Mouse (Mus musculus) CH12.LX (cell line): ENCODE results near the gene Cplane1. TPM values are rescaled to one million over a fixed set of nuclear protein-coding genes. Genes with fewer than 3 reads are reported as not detected.
"Not testable (repeated sequence)": the region's sequence is repeated elsewhere in the genome, so short reads cannot be mapped to it uniquely, and the experiment has no call there.

Experiments
- DNase-seq: peaks from one replicate; pipeline ENCODE4 v3.0.0-alpha.2; 2013; ENCODE audit errors: extremely low read depth
- H3K27ac ChIP-seq: 2 replicates; pipeline ENCODE4 v1.5.1; 2012; ENCODE audit warnings: low read depth, mild to moderate bottlenecking, control low read depth, moderate library complexity; ENCODE audit not compliant: insufficient read depth
- H3K27me3 ChIP-seq: replicated peaks from 2 replicates; pipeline ENCODE3; 2012; ENCODE audit warnings: inconsistent platforms
- H3K36me3 ChIP-seq, 2 experiments: replicated peaks in 1 of 2; 2 replicates each; pipeline versions ENCODE3 to v1.6.1; 2012; ENCODE audit warnings: inconsistent platforms in 1 of 2, low read length in 1 of 2, mild to moderate bottlenecking in 1 of 2, mixed read lengths in 1 of 2, moderate library complexity in 1 of 2; ENCODE audit not compliant: control insufficient read depth in 1 of 2, insufficient read depth in 1 of 2
- H3K4me1 ChIP-seq, 2 experiments: 2 replicates each; pipeline ENCODE4 v1.6.1; 2012; ENCODE audit warnings: inconsistent platforms in 1 of 2, moderate library complexity in 1 of 2; ENCODE audit not compliant: insufficient read depth in 2 of 2, control insufficient read depth in 1 of 2
- H3K4me2 ChIP-seq: 2 replicates; pipeline ENCODE4 v1.6.1; 2012; ENCODE audit warnings: low read depth, mild to moderate bottlenecking, control low read depth; ENCODE audit not compliant: poor library complexity, insufficient read depth, severe bottlenecking
- H3K4me3 ChIP-seq, 3 experiments: fragments of 150-350 bp in 1 of 3; sonication (generic) in 1 of 3; replicated peaks in 1 of 3; 2 replicates each; pipeline versions ENCODE3 to v1.5.1; 2011 to 2012; ENCODE audit warnings: low read depth in 2 of 3, low read length in 2 of 3, mild to moderate bottlenecking in 2 of 3, moderate library complexity in 2 of 3, control low read depth in 1 of 3, improper control_type of control experiment in 1 of 3, inconsistent platforms in 1 of 3, mixed read lengths in 1 of 3; ENCODE audit not compliant: poor library complexity in 1 of 3
- H3K79me2 ChIP-seq: replicated peaks from 2 replicates; pipeline ENCODE4 v1.6.1; 2012; ENCODE audit warnings: mild to moderate bottlenecking, moderate library complexity; ENCODE audit not compliant: control insufficient read depth, poor library complexity, insufficient read depth, severe bottlenecking; ENCODE audit errors: extremely low read depth
- H3K9ac ChIP-seq: 2 replicates; pipeline ENCODE4 v1.6.1; 2012; ENCODE audit warnings: low read depth, mild to moderate bottlenecking, control low read depth, moderate library complexity; ENCODE audit not compliant: insufficient read depth
- H3K9me3 ChIP-seq: replicated peaks from 2 replicates; pipeline ENCODE3; 2012; ENCODE audit warnings: low read length, inconsistent platforms, mixed read lengths
- BHLHE40 ChIP-seq: IDR thresholded peaks from 2 replicates; pipeline ENCODE4 v1.6.1; 2011; ENCODE audit warnings: mild to moderate bottlenecking, low read depth, low read length, improper control_type of control experiment
- CTCF ChIP-seq, 2 experiments: IDR thresholded peaks in 1 of 2; conservative IDR thresholded peaks in 1 of 2; 2 replicates each; pipeline ENCODE4 v1.5.1; 2011 to 2012; ENCODE audit warnings: low read depth in 2 of 2, low read length in 2 of 2, improper control_type of control experiment in 1 of 2, inconsistent platforms in 1 of 2, mild to moderate bottlenecking in 1 of 2, moderate library complexity in 1 of 2
- E2F4 ChIP-seq: IDR thresholded peaks from 2 replicates; pipeline ENCODE4 v1.6.1; 2011; ENCODE audit warnings: low read depth, low read length, improper control_type of control experiment; ENCODE audit not compliant: insufficient replicate concordance
- ELF1 ChIP-seq: IDR thresholded peaks from 2 replicates; pipeline ENCODE4 v1.6.1; 2014; ENCODE audit warnings: low read depth, mild to moderate bottlenecking, inconsistent platforms, low read length, improper control_type of control experiment
- ETS1 ChIP-seq: conservative IDR thresholded peaks from 2 replicates; pipeline ENCODE4 v1.6.1; 2012; ENCODE audit warnings: low read depth, mild to moderate bottlenecking, inconsistent platforms, low read length, improper control_type of control experiment, moderate library complexity
- IRF4 ChIP-seq: IDR thresholded peaks from 2 replicates; pipeline ENCODE4 v1.6.1; 2014; ENCODE audit warnings: low read depth, mild to moderate bottlenecking, inconsistent platforms, low read length, improper control_type of control experiment
- JUND ChIP-seq: conservative IDR thresholded peaks from 2 replicates; pipeline ENCODE4 v1.6.1; 2011; ENCODE audit warnings: low read depth, low read length, improper control_type of control experiment
- KAT2A ChIP-seq: IDR thresholded peaks from 2 replicates; pipeline ENCODE4 v1.6.1; 2012; ENCODE audit warnings: low read length, improper control_type of control experiment, inconsistent platforms; ENCODE audit not compliant: insufficient replicate concordance
- MAX ChIP-seq: IDR thresholded peaks from 2 replicates; pipeline ENCODE4 v1.6.1; 2011; ENCODE audit warnings: low read length, improper control_type of control experiment
- MEF2A ChIP-seq: IDR thresholded peaks from 2 replicates; pipeline ENCODE4 v1.6.1; 2014; ENCODE audit warnings: low read depth, mild to moderate bottlenecking, inconsistent platforms, low read length, improper control_type of control experiment, borderline replicate concordance
- MXI1 ChIP-seq: IDR thresholded peaks from 2 replicates; pipeline ENCODE4 v1.6.1; 2011; ENCODE audit warnings: mild to moderate bottlenecking, low read depth, low read length, improper control_type of control experiment
- MYC ChIP-seq: IDR thresholded peaks from 2 replicates; pipeline ENCODE4 v1.6.1; 2011; ENCODE audit warnings: low read depth, mild to moderate bottlenecking, improper control_type of control experiment, low read length
- NELFE ChIP-seq: IDR thresholded peaks from 2 replicates; pipeline ENCODE4 v1.6.1; 2011; ENCODE audit warnings: low read depth, low read length, improper control_type of control experiment
- POLR2A ChIP-seq: IDR thresholded peaks from 2 replicates; pipeline ENCODE4 v1.6.1; 2011; ENCODE audit warnings: low read depth, mild to moderate bottlenecking, improper control_type of control experiment, low read length
- RAD21 ChIP-seq: IDR thresholded peaks from 2 replicates; pipeline ENCODE4 v1.6.1; 2011; ENCODE audit warnings: low read depth, mild to moderate bottlenecking, low read length, improper control_type of control experiment, moderate library complexity
- SIN3A ChIP-seq: IDR thresholded peaks from 2 replicates; pipeline ENCODE4 v1.6.1; 2012; ENCODE audit warnings: low read length, improper control_type of control experiment, inconsistent platforms
- TCF12 ChIP-seq: IDR thresholded peaks from 2 replicates; pipeline ENCODE4 v1.6.1; 2014; ENCODE audit warnings: low read depth, mild to moderate bottlenecking, inconsistent platforms, low read length, improper control_type of control experiment
- ZC3H11A ChIP-seq: IDR thresholded peaks from 2 replicates; pipeline ENCODE4 v1.6.1; 2012; ENCODE audit warnings: low read depth, mild to moderate bottlenecking, inconsistent platforms, low read length, improper control_type of control experiment
- ZKSCAN1 ChIP-seq: IDR thresholded peaks from 2 replicates; pipeline ENCODE4 v1.6.1; 2012; ENCODE audit warnings: low read depth, inconsistent platforms, low read length, improper control_type of control experiment, borderline replicate concordance
- ZMIZ1 ChIP-seq: IDR thresholded peaks from 2 replicates; pipeline ENCODE4 v1.6.1; 2012; ENCODE audit warnings: low read depth, mild to moderate bottlenecking, inconsistent platforms, low read length, improper control_type of control experiment
- dilution Hi-C: fragments of 300-500 bp; cut with MboI; formaldehyde crosslinking; loops from 2 replicates; pipeline ENCODE4 v1.14.3; 2020; ENCODE audit warnings: low sequenced_read_pairs; ENCODE audit not compliant: extremely low pct_unique_long_range_greater_than_20kb, extremely low pct_ligation_motif_present
- in situ Hi-C: fragments of 300-500 bp; cut with MboI; formaldehyde crosslinking; loops from 3 replicates; pipeline ENCODE4 v1.14.3; 2019; ENCODE audit warnings: low sequenced_read_pairs, low pct_ligation_motif_present, low pct_unique_long_range_greater_than_20kb, mixed read lengths
- polyA plus RNA-seq: library from polyadenylated mRNA; unstranded; fragments of >175 nt; gene quantifications from 2 replicates; pipeline ENCODE4 v1.2.1, GENCODE M21; 2012; ENCODE audit warnings: low read depth; ENCODE audit not compliant: insufficient read length
- total RNA-seq, 2 experiments: library from RNA; depleted of rRNA; stranded (reverse); fragments of 300-350 nt in 1 of 2; fragments of >200 nt in 1 of 2; gene quantifications; 2 replicates each; pipeline ENCODE4 v1.2.3; 2012 to 2014

Gene Cplane1
- total and polyA plus RNA-seq, 3 experiments, result 2.1 to 5.9 (median 3.7) TPM

DNA sequence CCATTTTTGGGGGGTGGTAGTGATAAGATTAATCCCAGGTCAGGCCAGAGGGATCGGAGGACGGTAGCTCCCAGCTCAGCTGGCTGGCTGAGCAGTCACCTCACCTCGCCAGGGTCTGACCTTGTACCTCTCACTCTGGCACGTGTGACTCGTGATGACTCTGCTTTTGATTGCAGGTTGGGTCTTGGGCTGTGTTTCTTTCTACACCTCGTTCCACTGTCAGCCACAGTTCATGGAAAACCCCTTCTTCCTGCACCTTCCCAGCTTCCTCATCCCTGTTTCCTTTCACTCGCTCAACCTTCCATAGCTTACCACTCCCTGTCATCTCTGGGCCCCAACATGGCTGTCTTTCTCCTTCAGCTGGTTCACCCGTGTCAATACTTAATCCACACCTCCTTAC lies 103.0 kb downstream of the Cplane1 start:
- no peak overlapping the region for H3K27ac ChIP-seq
- TF ChIP-seq ELF1, result no peak
- no peak for TF ChIP-seq ZKSCAN1
- TF ChIP-seq CTCF (conservative IDR thresholded peaks at IDR 0.05 in 1 of 2, IDR thresholded peaks at IDR 0.05 in 1 of 2; ENCODE audit: low read depth in 2 of 2, low read length in 2 of 2), result no peak
- TF ChIP-seq ETS1, result no peak
- TF ChIP-seq JUND, result no peak
- no peak for TF ChIP-seq RAD21
- no peak for TF ChIP-seq ZC3H11A
- TF ChIP-seq MXI1, result no peak
- TF ChIP-seq POLR2A, result no peak
- no peak for TF ChIP-seq NELFE
- TF ChIP-seq KAT2A, result no peak
- TF ChIP-seq ZMIZ1, result no peak
- DNase-seq, result no peak

GRCm38 (mm10) chr15:8277916-8278315 lies 109.0 kb downstream of the Cplane1 start:
- H3K27ac ChIP-seq, H3K36me3 ChIP-seq, H3K9me3 ChIP-seq, H3K79me2 ChIP-seq, in situ Hi-C loops, H3K9ac ChIP-seq, dilution Hi-C loops, H3K4me1 ChIP-seq, DNase-seq, H3K27me3 ChIP-seq, H3K4me2 ChIP-seq, H3K4me3 ChIP-seq: not testable (repeated sequence)

More for the DNA sequence above, 103.0 kb downstream of the Cplane1 start:
- Histone ChIP-seq H3K9ac (no peak overlapping the region), H3K79me2 (no peaks in the 10 kb centered on the region), H3K4me3 (no peak overlapping the region), H3K4me2 (no peak overlapping the region), H3K9me3 (no peaks in the 10 kb centered on the region), H3K27me3 (no peaks in the 10 kb centered on the region), H3K4me1 (no peaks in the 10 kb centered on the region), H3K36me3 (peaks cover 21 to 42% of the 10 kb centered on the region in 2 experiments)
- in situ Hi-C loops, result no loop called here
- dilution Hi-C loops, result no loop called here

- dilution Hi-C loops, result no loop called here
- no peak for DNase-seq
- Histone ChIP-seq H3K4me3 (peak overlapping the region in 2 of 3 experiments; percentile 28 to 47), H3K27ac (no peak overlapping the region), H3K9me3 (no peaks in the 10 kb centered on the region), H3K36me3 (no peaks in the 10 kb centered on the region), H3K9ac (peak overlapping the region; percentile 7; the same call in 1 of the 2 replicates), H3K27me3 (no peaks in the 10 kb centered on the region), H3K4me2 (peak overlapping the region; percentile 24), H3K4me1 (no peaks in the 10 kb centered on the region), H3K79me2 (no peaks in the 10 kb centered on the region)
- in situ Hi-C loops, result no loop called here
- TF ChIP-seq NELFE (0 out of 2 replicates have a peak, but pooled peaks have one; percentile 37), IRF4 (peak; percentile 51; the same call in 1 of the 2 replicates), CTCF (conservative IDR thresholded peaks at IDR 0.05 in 1 of 2, IDR thresholded peaks at IDR 0.05 in 1 of 2; ENCODE audit: low read depth in 2 of 2, low read length in 2 of 2) (no peak), POLR2A (peak; percentile 47; the same call in 1 of the 2 replicates), MXI1 (peak; percentile 92), E2F4 (no peak), SIN3A (peak; percentile 69), RAD21 (no peak), MAX (peak; percentile 70), TCF12 (peak; percentile 51; the same call in 1 of the 2 replicates), BHLHE40 (0 out of 2 replicates have a peak, but pooled peaks have one; percentile 29), MYC (peak; percentile 74; the same call in 1 of the 2 replicates), MEF2A (0 out of 2 replicates have a peak, but pooled peaks have one; percentile 14)
Measured at GRCm38 (mm10) chr15:8279320-8279779, 110.4 kb downstream of the Cplane1 start.
